Mouse (Mus musculus): ENCODE data around the gene H2-Q1.
"Not testable (repeated sequence)": the region's sequence is repeated elsewhere in the genome, so short reads cannot be mapped to it uniquely, and the experiment has no call there.

GRCm38 (mm10) chr17:35331546-35331945 is 11.3 kb downstream of the H2-Q1 start:
- not testable (repeated sequence) for TF ChIP-seq POLR2A (IDR thresholded peaks at IDR 0.05; ENCODE audit: low read depth, low read length); CTCF (IDR thresholded peaks at IDR 0.05; ENCODE audit: borderline replicate concordance, insufficient read depth, low read length)

All from embryonic fibroblast, embryonic 13.5 days (primary cell).